Mouse (Mus musculus) thymus, postnatal 36 days (tissue): Measurements from ENCODE around the gene Abi3.

Experiments used
- DNase-seq, 2 experiments: peaks; one replicate each; pipeline ENCODE4 v3.0.0; 2022; ENCODE audit warnings: mixed read lengths in 2 of 2

Abi3 gene

GRCm38 (mm10) chr11:95824071-95824876 lies 18.0 kb downstream of the Abi3 start, which contains the start of gene Phospho1:
Phospho1 (plus strand) TSS chr11:95824499.
- DNase-seq: peak; percentile 89 to 92

GRCm38 (mm10) chr11:95822437-95822836 lies 19.8 kb downstream of the Abi3 start:
- DNase-seq: no peak

- DNase-seq: no peak
These were observed 20.8 kb downstream of the Abi3 start for GRCm38 (mm10) chr11:95821511-95821910.

- DNase-seq: no peak
These were observed 23.1 kb downstream of the Abi3 start for GRCm38 (mm10) chr11:95819138-95819537.

- DNase-seq: no peak
These were observed 26.9 kb downstream of the Abi3 start for GRCm38 (mm10) chr11:95815412-95815811.

- no peak for DNase-seq
These were observed 27.4 kb downstream of the Abi3 start for GRCm38 (mm10) chr11:95814857-95815256.

- DNase-seq: no peak
These were observed 28.2 kb downstream of the Abi3 start for GRCm38 (mm10) chr11:95814101-95814500.

GRCm38 (mm10) chr11:95812224-95812623 lies 30.1 kb downstream of the Abi3 start:
- DNase-seq: no peak

- no peak for DNase-seq
These were observed 30.5 kb downstream of the Abi3 start for GRCm38 (mm10) chr11:95811741-95812140.

GRCm38 (mm10) chr11:95810828-95811227 lies 31.4 kb downstream of the Abi3 start:
- DNase-seq: no peak

GRCm38 (mm10) chr11:95809603-95810002 lies 32.7 kb downstream of the Abi3 start:
- no peak for DNase-seq

GRCm38 (mm10) chr11:95808448-95809011 lies 33.7 kb downstream of the Abi3 start:
- no peak for DNase-seq

- no peak for DNase-seq
These were observed 34.4 kb downstream of the Abi3 start for GRCm38 (mm10) chr11:95807884-95808283.

- DNase-seq: no peak
These were observed 36.7 kb downstream of the Abi3 start for GRCm38 (mm10) chr11:95805527-95805926.

- DNase-seq: peak; percentile 37 to 58
These were observed 37.3 kb downstream of the Abi3 start for GRCm38 (mm10) chr11:95805010-95805409.

GRCm38 (mm10) chr11:95795582-95795981 lies 46.7 kb downstream of the Abi3 start:
- DNase-seq: no peak

- DNase-seq: no peak
These were observed 48.1 kb downstream of the Abi3 start for GRCm38 (mm10) chr11:95794201-95794600.

- no peak for DNase-seq
These were observed 49.2 kb downstream of the Abi3 start for GRCm38 (mm10) chr11:95792950-95793509.

- DNase-seq: no peak
These were observed 50.5 kb downstream of the Abi3 start for GRCm38 (mm10) chr11:95791787-95792186.

GRCm38 (mm10) chr11:95789451-95789891 lies 52.8 kb downstream of the Abi3 start:
- no peak for DNase-seq

- no peak for DNase-seq
These were observed 55.8 kb downstream of the Abi3 start for GRCm38 (mm10) chr11:95786511-95786910.

- DNase-seq: no peak
These were observed 56.6 kb downstream of the Abi3 start for GRCm38 (mm10) chr11:95785675-95786074.

- no peak for DNase-seq
These were observed 58.3 kb downstream of the Abi3 start for GRCm38 (mm10) chr11:95783958-95784357.

GRCm38 (mm10) chr11:95783457-95783856 lies 58.8 kb downstream of the Abi3 start:
- no peak for DNase-seq
